Mouse (Mus musculus) mature B cell (primary cell): ENCODE measurements around the gene Rfx8.

Source experiments
- in situ Hi-C: fragments of 300-500 bp; cut with MboI; formaldehyde crosslinking; loops from 2 replicates; pipeline ENCODE4 v1.14.3; 2019

Rfx8 gene

GRCm38 (mm10) chr1:39645905-39646759 is 74.7 kb downstream of the Rfx8 start:
- in situ Hi-C loops: no loop called here

GRCm38 (mm10) chr1:39644333-39644732 is 76.5 kb downstream of the Rfx8 start:
- in situ Hi-C loops: no loop called here

GRCm38 (mm10) chr1:39641667-39642066 is 79.1 kb downstream of the Rfx8 start:
- in situ Hi-C loops: no loop called here

GRCm38 (mm10) chr1:39637139-39637538 is 83.7 kb downstream of the Rfx8 start:
- in situ Hi-C loops: no loop called here

GRCm38 (mm10) chr1:39636660-39637059 is 84.1 kb downstream of the Rfx8 start:
- in situ Hi-C loops: no loop called here

GRCm38 (mm10) chr1:39636196-39636595 is 84.6 kb downstream of the Rfx8 start:
- in situ Hi-C loops: no loop called here

- in situ Hi-C loops: no loop called here
Measured at GRCm38 (mm10) chr1:39628606-39629005, 92.2 kb downstream of the Rfx8 start.

- in situ Hi-C loops: no loop called here
Measured at GRCm38 (mm10) chr1:39625491-39625890, 95.3 kb downstream of the Rfx8 start.

GRCm38 (mm10) chr1:39623729-39624128 is 97.1 kb downstream of the Rfx8 start:
- in situ Hi-C loops: no loop called here

GRCm38 (mm10) chr1:39623106-39623505 is 97.7 kb downstream of the Rfx8 start:
- in situ Hi-C loops: no loop called here

GRCm38 (mm10) chr1:39618524-39618923 is 102.3 kb downstream of the Rfx8 start:
- in situ Hi-C loops: no loop called here

GRCm38 (mm10) chr1:39615526-39615925 is 105.3 kb downstream of the Rfx8 start:
- in situ Hi-C loops: no loop called here
